Mouse (Mus musculus): ENCODE data around the gene Med14. TPM values are rescaled to one million over a fixed set of nuclear protein-coding genes. Genes with fewer than 3 reads are reported as not detected.

Gene Med14
- polyA plus RNA-seq (2014; fragmentation: Illumina TruSeq; extraction: RNeasy Lipid Tissue Mini Kit (QIAGEN cat#74804); ENCODE audit: low read depth, low replicate concordance) = 19.8 TPM

GRCm38 (mm10) chrX:12761626-12762333, at the start of gene Med14:
Gene Med14 (minus strand): TSS chrX:12762073.

GRCm38 (mm10) chrX:12673054-12673775, 88.7 kb downstream of the Med14 start, which contains the start of gene 1810030O07Rik:
Gene 1810030O07Rik (minus strand): TSS chrX:12673668.

Other genes with a start within 250 kb of the Med14 start
- 67.9 TPM for gene Atp6ap2, start 174.3 kb downstream of the Med14 start, polyA plus RNA-seq (2014; fragmentation: Illumina TruSeq; extraction: RNeasy Lipid Tissue Mini Kit (QIAGEN cat#74804); ENCODE audit: low read depth, low replicate concordance)
- 22.6 TPM for gene 1810030O07Rik, start 88.4 kb downstream of the Med14 start, polyA plus RNA-seq (2014; fragmentation: Illumina TruSeq; extraction: RNeasy Lipid Tissue Mini Kit (QIAGEN cat#74804); ENCODE audit: low read depth, low replicate concordance)

Measured in adipose tissue, adult 10 weeks (tissue).